Mouse (Mus musculus) testis, adult 2 months (tissue): ENCODE data around the gene Dnajc27.

ENCODE experiments used
- CTCF ChIP-seq: fragments of 200-500 bp; IDR thresholded peaks from 2 replicates; pipeline ENCODE4 v1.5.1; 2012; ENCODE audit warnings: low read depth, mild to moderate bottlenecking, inconsistent platforms, low read length, moderate library complexity; ENCODE audit not compliant: control insufficient read depth, insufficient read depth, insufficient replicate concordance
- POLR2A ChIP-seq: fragments of 200-500 bp; IDR thresholded peaks from 2 replicates; pipeline ENCODE4 v1.6.1; 2012; ENCODE audit warnings: low read depth, mild to moderate bottlenecking, inconsistent platforms, low read length, moderate library complexity; ENCODE audit not compliant: control insufficient read depth

DNA sequence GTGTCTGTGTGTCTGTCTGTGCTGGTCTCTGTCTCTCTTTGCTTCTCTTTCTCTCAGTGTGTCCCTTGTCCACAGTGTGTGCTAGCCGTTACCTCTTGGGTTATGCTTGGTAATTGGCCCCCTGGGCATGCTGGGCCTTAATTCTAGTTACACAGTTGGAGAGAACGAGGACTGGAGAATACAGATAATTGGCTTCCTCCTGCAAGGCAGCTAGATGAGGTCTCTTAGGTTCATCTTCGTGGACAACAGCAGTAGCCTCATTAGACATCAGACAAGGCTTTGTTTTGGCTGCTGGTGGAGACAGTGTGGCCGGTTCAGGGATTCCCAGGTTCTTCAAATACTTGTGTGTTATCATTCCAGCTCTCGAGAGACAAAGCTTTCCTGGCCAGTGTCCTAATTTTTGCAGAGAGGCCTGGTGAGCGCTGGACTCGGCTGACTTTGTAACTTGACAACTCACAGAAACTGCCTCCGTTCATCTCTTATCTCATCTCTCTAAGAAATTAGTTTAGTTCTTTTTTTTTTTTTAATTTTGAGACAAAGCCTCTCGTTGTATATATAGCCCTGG lies 31.4 kb upstream of the Dnajc27 start:
- TF ChIP-seq CTCF: no peak
- no peak for TF ChIP-seq POLR2A
